ENCODE assay signal across 11 mouse cellular contexts in genomic region chr11:34899400-34899799, GRCm38 (mm10).
DNase-seq lines count a peak whose midpoint lies in the region; ATAC-seq and TF ChIP-seq lines count a peak whose summit lies in the region.
"Had no signal": no experiment of that assay in that cellular context is flagged by ENCODE, and none has a peak within 500 bp of the region (broad histone marks: within the 10 kb centered on the region; RNA-seq: fewer than 3 reads in every experiment).

No protein-coding gene starts in this region.

- no peaks in the 10 kb centered on the region for H3K27me3 ChIP-seq in liver, embryonic 12.5 days (replicated peaks)
- H3K27me3 ChIP-seq in lung, embryonic 14.5 days (ENCODE audit: insufficient read depth, low read length): no peaks in the 10 kb centered on the region
- H3K27me3 ChIP-seq: limb, embryonic 15.5 days had no signal

- no peak overlapping the region for H3K4me3 ChIP-seq in liver, embryonic 12.5 days
- no peak overlapping the region for H3K4me3 ChIP-seq in lung, embryonic 14.5 days (ENCODE audit: low read depth, low read length)
- H3K4me3 ChIP-seq: limb, embryonic 15.5 days; myocyte had no signal

- intact Hi-C loops in gastrocnemius, postnatal 14 days (cut with DNase I; ENCODE audit: low total_unique reads): no loop called here

- no peak overlapping the region for H3K27ac ChIP-seq in liver, embryonic 12.5 days
- no peak overlapping the region for H3K27ac ChIP-seq in lung, embryonic 14.5 days (ENCODE audit: low read depth)
- H3K27ac ChIP-seq: limb, embryonic 15.5 days had no signal

- H3K36me3 ChIP-seq in liver, embryonic 12.5 days: no peaks in the 10 kb centered on the region
- no peaks in the 10 kb centered on the region for H3K36me3 ChIP-seq in lung, embryonic 14.5 days (ENCODE audit: insufficient read depth)
- H3K36me3 ChIP-seq: limb, embryonic 15.5 days had no signal

- WGBS in liver, embryonic 12.5 days (ENCODE audit: insufficient replicate concordance): 47% methylated on average over 3 of the region's 3 CpGs
- WGBS in lung, embryonic 14.5 days: 60% methylated on average over 3 of the region's 3 CpGs

- H3K4me1 ChIP-seq in liver, embryonic 12.5 days: no peaks in the 10 kb centered on the region
- no peaks in the 10 kb centered on the region for H3K4me1 ChIP-seq in lung, embryonic 14.5 days (ENCODE audit: insufficient read depth)

- ATAC-seq in CD4-positive, CD25-positive, alpha-beta regulatory T cell, adult 4 months: no peak
- ATAC-seq in liver, embryonic 12.5 days: no peak
- ATAC-seq in lung, embryonic 14.5 days (ENCODE audit: insufficient read depth): peak; percentile 60; the same call in 1 of the 2 replicates

- no peak for TF ChIP-seq CTCF in lung, embryonic 14.5 days (IDR thresholded peaks at IDR 0.05; ENCODE audit: low read depth)

- H3K9ac ChIP-seq in liver, embryonic 12.5 days: no peak overlapping the region
- no peak overlapping the region for H3K9ac ChIP-seq in lung, embryonic 14.5 days
- H3K9ac ChIP-seq: limb, embryonic 15.5 days had no signal

- no peaks in the 10 kb centered on the region for H3K9me3 ChIP-seq in liver, embryonic 12.5 days (replicated peaks)
- no peaks in the 10 kb centered on the region for H3K9me3 ChIP-seq in lung, embryonic 14.5 days (ENCODE audit: low read depth, low read length)
- H3K9me3 ChIP-seq: limb, embryonic 15.5 days had no signal

- DNase-seq in CD4-positive, CD25-positive, alpha-beta regulatory T cell, adult 2 months (ENCODE audit: low read depth, low spot score): peak; percentile 37
- DNase-seq in liver: peak; percentile 5
- DNase-seq in lung, embryonic 14.5 days: peak; percentile 65
- DNase-seq in thymus, postnatal 4 days: peak; percentile 58
- DNase-seq in frontal cortex, postnatal 36 days (ENCODE audit: low spot score in 2 of 2): no peak
- no peak for DNase-seq in gastrocnemius, postnatal 14 days
- DNase-seq: cerebellum, adult 18-20 months had no signal

- no peak overlapping the region for H3K4me2 ChIP-seq in liver, embryonic 12.5 days
- H3K4me2 ChIP-seq in lung, embryonic 14.5 days: no peak overlapping the region
- H3K4me2 ChIP-seq: limb, embryonic 15.5 days had no signal

Comparison
In these comparisons a context has a peak if more than half of its experiments do, and no peak if none do; other contexts are left out.
1. DNase-seq: peak in CD4-positive, CD25-positive, alpha-beta regulatory T cell, adult 2 months (single experiment), liver (single experiment), lung, embryonic 14.5 days (single experiment) and thymus, postnatal 4 days (single experiment); none in frontal cortex, postnatal 36 days (0 of 2) and gastrocnemius, postnatal 14 days (single experiment).